In the genomic region with DNA sequence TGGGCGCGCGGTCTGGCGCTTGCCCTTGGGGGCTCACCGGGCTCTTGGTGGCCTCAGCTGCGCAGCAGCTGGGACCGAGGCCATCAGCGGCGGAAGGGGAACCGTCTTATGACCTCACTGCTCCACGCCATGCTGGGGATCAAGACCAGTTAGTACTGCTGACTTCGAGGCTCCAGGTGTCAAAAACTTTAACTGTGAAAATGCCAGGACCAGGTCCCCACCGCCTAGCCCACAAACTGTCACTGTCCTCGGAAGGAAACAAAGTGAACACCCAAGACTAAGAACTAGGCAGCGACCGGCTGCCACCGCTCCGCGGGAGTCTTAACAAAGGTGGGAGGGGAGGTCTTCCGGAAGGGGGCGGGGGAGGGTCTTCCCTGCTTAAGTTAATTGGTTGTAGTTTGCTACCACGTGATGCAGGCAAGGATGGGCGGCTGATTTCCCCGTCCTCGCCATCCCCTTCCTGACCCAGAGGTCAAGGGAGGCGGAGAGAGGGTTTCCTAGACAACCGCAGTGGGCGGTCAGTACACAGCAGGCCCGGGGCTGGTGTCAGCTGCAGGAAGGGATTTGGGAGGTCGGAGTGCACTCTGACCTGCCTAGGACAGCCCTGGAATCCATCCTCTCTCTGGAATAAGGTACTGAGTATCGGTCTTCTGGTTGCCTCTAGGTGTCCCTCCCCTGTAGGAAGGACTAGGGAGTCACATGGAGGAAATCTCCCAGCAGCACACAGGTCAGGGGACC, we compare ENCODE assay signal across 7 mouse cellular contexts. TPM values are rescaled to one million over a fixed set of nuclear protein-coding genes. Genes with fewer than 3 reads are reported as not detected.
DNase-seq lines count a peak whose midpoint lies in the region; ATAC-seq lines count a peak whose summit lies in the region.

Gene Lrrc9 (plus strand): TSS at position 28 of the 738 bp plus-strand sequence.

- ATAC-seq in embryonic facial prominence, embryonic 13.5 days (ENCODE audit: insufficient number of reproducible peaks, insufficient read depth, low FRiP score, low TSS enrichment, low read depth), result peak; percentile 64; the same call in 1 of the 2 replicates
- peak; percentile 84 for ATAC-seq in heart, embryonic 11.5 days (replicated peaks; ENCODE audit: insufficient number of reproducible peaks, low FRiP score, low TSS enrichment)
- ATAC-seq in limb, embryonic 15.5 days (ENCODE audit: insufficient number of reproducible peaks, low FRiP score, low TSS enrichment, low read depth), result peak; percentile 40; the same call in 1 of the 2 replicates
- peak; percentile 84 for ATAC-seq in midbrain, embryonic 13.5 days
- peak; percentile 76 for ATAC-seq in stomach, embryonic 16.5 days (ENCODE audit: insufficient read depth, low FRiP score)

- peak within 1 kb of the TSS; percentile 72 for H3K9ac ChIP-seq in embryonic facial prominence, embryonic 13.5 days
- H3K9ac ChIP-seq in heart, embryonic 11.5 days (ENCODE audit: low read depth, low read length), result peak within 1 kb of the TSS; percentile 72
- peak within 1 kb of the TSS; percentile 31; the same call in 1 of the 2 replicates for H3K9ac ChIP-seq in limb, embryonic 15.5 days
- peak within 1 kb of the TSS; percentile 56 for H3K9ac ChIP-seq in midbrain, embryonic 13.5 days (replicated peaks)
- H3K9ac ChIP-seq in stomach, embryonic 16.5 days (ENCODE audit: low read length), result peak within 1 kb of the TSS; percentile 64

- no peaks in the 10 kb centered on the region for H3K36me3 ChIP-seq in embryonic facial prominence, embryonic 13.5 days
- no peaks in the 10 kb centered on the region for H3K36me3 ChIP-seq in heart, embryonic 11.5 days (ENCODE audit: control insufficient read depth, insufficient read depth, low read length)
- no peaks in the 10 kb centered on the region for H3K36me3 ChIP-seq in limb, embryonic 15.5 days
- H3K36me3 ChIP-seq in midbrain, embryonic 13.5 days, result no peaks in the 10 kb centered on the region
- no peaks in the 10 kb centered on the region for H3K36me3 ChIP-seq in stomach, embryonic 16.5 days (ENCODE audit: control insufficient read depth, insufficient read depth, low read length)

- no peaks in the 10 kb centered on the region for H3K9me3 ChIP-seq in embryonic facial prominence, embryonic 13.5 days
- H3K9me3 ChIP-seq in heart, embryonic 11.5 days (replicated peaks; ENCODE audit: control insufficient read depth, low read length), result no peaks in the 10 kb centered on the region
- no peaks in the 10 kb centered on the region for H3K9me3 ChIP-seq in limb, embryonic 15.5 days
- no peaks in the 10 kb centered on the region for H3K9me3 ChIP-seq in midbrain, embryonic 13.5 days
- H3K9me3 ChIP-seq in stomach, embryonic 16.5 days (replicated peaks; ENCODE audit: control insufficient read depth, low read length), result no peaks in the 10 kb centered on the region

- peak; percentile 7 to 11 for DNase-seq in adrenal gland, postnatal 4 days (ENCODE audit: low spot score in 2 of 2)
- DNase-seq in kidney, adult 8-10 months, result peak; percentile 26 to 33

- no peaks in the 10 kb centered on the region for H3K27me3 ChIP-seq in embryonic facial prominence, embryonic 13.5 days
- no peaks in the 10 kb centered on the region for H3K27me3 ChIP-seq in heart, embryonic 11.5 days (ENCODE audit: control insufficient read depth, insufficient read depth, low read length)
- H3K27me3 ChIP-seq in limb, embryonic 15.5 days, result no peaks in the 10 kb centered on the region
- H3K27me3 ChIP-seq in midbrain, embryonic 13.5 days, result no peaks in the 10 kb centered on the region
- H3K27me3 ChIP-seq in stomach, embryonic 16.5 days (ENCODE audit: control insufficient read depth, insufficient read depth, low read length), result no peaks in the 10 kb centered on the region

- H3K4me2 ChIP-seq in embryonic facial prominence, embryonic 13.5 days, result peak within 1 kb of the TSS; percentile 82
- H3K4me2 ChIP-seq in heart, embryonic 11.5 days, result peak within 1 kb of the TSS; percentile 75
- H3K4me2 ChIP-seq in limb, embryonic 15.5 days, result peak within 1 kb of the TSS; percentile 76
- H3K4me2 ChIP-seq in midbrain, embryonic 13.5 days (replicated peaks), result peak within 1 kb of the TSS; percentile 62
- H3K4me2 ChIP-seq in stomach, embryonic 16.5 days (ENCODE audit: low read depth, low read length), result peak within 1 kb of the TSS; percentile 82

- peak within 1 kb of the TSS; percentile 48 for H3K4me3 ChIP-seq in embryonic facial prominence, embryonic 13.5 days
- H3K4me3 ChIP-seq in heart, embryonic 11.5 days (ENCODE audit: low read depth, low read length), result peak within 1 kb of the TSS; percentile 43
- peak within 1 kb of the TSS; percentile 36 for H3K4me3 ChIP-seq in limb, embryonic 15.5 days
- H3K4me3 ChIP-seq in midbrain, embryonic 13.5 days (replicated peaks), result peak within 1 kb of the TSS; percentile 44
- H3K4me3 ChIP-seq in stomach, embryonic 16.5 days (replicated peaks; ENCODE audit: low read length), result peak within 1 kb of the TSS; percentile 46

- no peak within 1 kb of the TSS for H3K27ac ChIP-seq in embryonic facial prominence, embryonic 13.5 days
- peak within 1 kb of the TSS; percentile 30; the same call in 1 of the 2 replicates for H3K27ac ChIP-seq in heart, embryonic 11.5 days (ENCODE audit: low read depth, low read length)
- H3K27ac ChIP-seq in limb, embryonic 15.5 days, result no peak within 1 kb of the TSS
- H3K27ac ChIP-seq in midbrain, embryonic 13.5 days, result 0 out of 2 replicates have a peak within 1 kb of the TSS, but pooled peaks have one; percentile 12
- no peak within 1 kb of the TSS for H3K27ac ChIP-seq in stomach, embryonic 16.5 days (ENCODE audit: low read length)

- WGBS in embryonic facial prominence, embryonic 13.5 days, result under 1% methylated on average over 31 of the region's 31 CpGs
- WGBS in heart, embryonic 11.5 days (ENCODE audit: insufficient replicate concordance), result under 1% methylated on average over 31 of the region's 31 CpGs
- under 1% methylated on average over 31 of the region's 31 CpGs for WGBS in limb, embryonic 15.5 days
- under 1% methylated on average over 31 of the region's 31 CpGs for WGBS in midbrain, embryonic 13.5 days
- WGBS in stomach, embryonic 16.5 days, result 1% methylated on average over 31 of the region's 31 CpGs

- H3K4me1 ChIP-seq in embryonic facial prominence, embryonic 13.5 days, result no peaks in the 10 kb centered on the region; the same call in 1 of the 2 replicates
- no peaks in the 10 kb centered on the region for H3K4me1 ChIP-seq in heart, embryonic 11.5 days (ENCODE audit: control insufficient read depth, insufficient read depth, low read length)
- H3K4me1 ChIP-seq in limb, embryonic 15.5 days, result peaks cover 10% of the 10 kb centered on the region
- H3K4me1 ChIP-seq in midbrain, embryonic 13.5 days (replicated peaks), result peaks cover 32% of the 10 kb centered on the region
- 0 out of 2 replicates have a peak, but pooled peaks cover 11% of the 10 kb centered on the region for H3K4me1 ChIP-seq in stomach, embryonic 16.5 days (ENCODE audit: control insufficient read depth, insufficient read depth, low read length)

RNA-seq across cellular contexts. Expression of gene Lrrc9, which starts in this region (rescaled TPM):
- total RNA-seq in adrenal gland, postnatal 4 days (2021), result 1 to 10 TPM; 1.9 to 2.4 TPM
- 0.93 and 2.0 TPM in 2 replicates for polyA plus RNA-seq in embryonic facial prominence, embryonic 13.5 days (2015; fragmentation: Nextera tagmentation; extraction: Ambion mirVana)
- 1.6 TPM in 2 replicates for polyA plus RNA-seq in heart, embryonic 11.5 days (2014; fragmentation: Nextera tagmentation; extraction: Ambion mirVana)
- polyA plus RNA-seq in limb, embryonic 15.5 days (2015; fragmentation: Nextera tagmentation; extraction: Ambion mirVana), result 0.18 and 0.52 TPM in 2 replicates
- polyA plus RNA-seq in midbrain, embryonic 13.5 days (2015; fragmentation: Nextera tagmentation; extraction: Ambion mirVana), result 3.2 and 4.2 TPM in 2 replicates
- polyA plus RNA-seq in stomach, embryonic 16.5 days (2015; fragmentation: Nextera tagmentation; extraction: Ambion mirVana), result 0.12 and 0.20 TPM in 2 replicates

Comparison
In these comparisons a context has a peak if more than half of its experiments do, and no peak if none do; other contexts are left out.
1. Peak in ATAC-seq, H3K4me3 ChIP-seq, H3K9ac ChIP-seq and H3K4me2 ChIP-seq in limb, embryonic 15.5 days; RNA of the gene not detected or under 1 TPM.
2. Peak in ATAC-seq, H3K4me3 ChIP-seq, H3K9ac ChIP-seq and H3K4me2 ChIP-seq in stomach, embryonic 16.5 days; RNA of the gene not detected or under 1 TPM.
3. H3K27ac ChIP-seq: peak in heart, embryonic 11.5 days (single experiment) and midbrain, embryonic 13.5 days (single experiment); none in embryonic facial prominence, embryonic 13.5 days (single experiment), limb, embryonic 15.5 days (single experiment) and stomach, embryonic 16.5 days (single experiment).
4. Peak in every context shown above with its lines, with median percentiles within 50 percentile points of each other: ATAC-seq, H3K4me2 ChIP-seq, H3K4me3 ChIP-seq and H3K9ac ChIP-seq.